Mouse (Mus musculus) intestine, embryonic 16.5 days (tissue): ENCODE results near the gene Prl6a1. TPM values are rescaled to one million over a fixed set of nuclear protein-coding genes. Genes with fewer than 3 reads are reported as not detected.

Experiments used
- ATAC-seq: fragments of 200-750 bp; cut with Nextera tagmentation; 2 replicates; pipeline ENCODE4 v1.8.0; 2017; ENCODE audit warnings: moderate TSS enrichment, moderate library complexity
- H3K27ac ChIP-seq: fragments of 300-500 bp; sonication (generic); 2 replicates; pipeline ENCODE4 v1.5.1; 2014; ENCODE audit warnings: mild to moderate bottlenecking, low read length
- H3K27me3 ChIP-seq: fragments of 300-500 bp; sonication (generic); replicated peaks from 2 replicates; pipeline ENCODE4 v1.6.1; 2014; ENCODE audit warnings: low read length, control low read depth, mixed read lengths; ENCODE audit not compliant: control insufficient read depth, insufficient read depth
- H3K36me3 ChIP-seq: fragments of 300-500 bp; sonication (generic); 2 replicates; pipeline ENCODE4 v1.6.1; 2014; ENCODE audit warnings: low read length, control low read depth; ENCODE audit not compliant: control insufficient read depth, insufficient read depth
- H3K4me1 ChIP-seq: fragments of 300-500 bp; sonication (generic); 2 replicates; pipeline ENCODE4 v1.6.1; 2014; ENCODE audit warnings: low read length, control low read depth, mixed read lengths; ENCODE audit not compliant: control insufficient read depth, insufficient read depth
- H3K4me2 ChIP-seq: fragments of 300-500 bp; sonication (generic); 2 replicates; pipeline ENCODE4 v1.6.1; 2014; ENCODE audit warnings: low read depth, low read length, control low read depth
- H3K4me3 ChIP-seq: fragments of 300-500 bp; sonication (generic); 2 replicates; pipeline ENCODE4 v1.5.1; 2014; ENCODE audit warnings: mild to moderate bottlenecking, low read length
- H3K9ac ChIP-seq: fragments of 300-500 bp; sonication (generic); 2 replicates; pipeline ENCODE4 v1.6.1; 2014; ENCODE audit warnings: low read depth, low read length
- H3K9me3 ChIP-seq: fragments of 300-500 bp; sonication (generic); 2 replicates; pipeline ENCODE4 v1.6.1; 2016; ENCODE audit warnings: low read length, control low read depth; ENCODE audit not compliant: control insufficient read depth
- WGBS: fragments of 180-500 bp; shearing (Covaris S2); extraction: QIAGEN DNeasy Blood & Tissue Kit; methylation state at CpG from one replicate; pipeline ENCODE4 v1.1.7; 2014; 5-methylcytosine and 5-hydroxymethylcytosine counted together
- polyA plus RNA-seq: library from polyadenylated mRNA; unstranded; fragments of >200 nt; fragmentation: Nextera tagmentation; extraction: Ambion mirVana; gene quantifications from 2 replicates; pipeline ENCODE4 v1.2.1, GENCODE M21; 2015

The Prl6a1 gene
- 0.21 and 1.1 TPM in 2 replicates for polyA plus RNA-seq

DNA sequence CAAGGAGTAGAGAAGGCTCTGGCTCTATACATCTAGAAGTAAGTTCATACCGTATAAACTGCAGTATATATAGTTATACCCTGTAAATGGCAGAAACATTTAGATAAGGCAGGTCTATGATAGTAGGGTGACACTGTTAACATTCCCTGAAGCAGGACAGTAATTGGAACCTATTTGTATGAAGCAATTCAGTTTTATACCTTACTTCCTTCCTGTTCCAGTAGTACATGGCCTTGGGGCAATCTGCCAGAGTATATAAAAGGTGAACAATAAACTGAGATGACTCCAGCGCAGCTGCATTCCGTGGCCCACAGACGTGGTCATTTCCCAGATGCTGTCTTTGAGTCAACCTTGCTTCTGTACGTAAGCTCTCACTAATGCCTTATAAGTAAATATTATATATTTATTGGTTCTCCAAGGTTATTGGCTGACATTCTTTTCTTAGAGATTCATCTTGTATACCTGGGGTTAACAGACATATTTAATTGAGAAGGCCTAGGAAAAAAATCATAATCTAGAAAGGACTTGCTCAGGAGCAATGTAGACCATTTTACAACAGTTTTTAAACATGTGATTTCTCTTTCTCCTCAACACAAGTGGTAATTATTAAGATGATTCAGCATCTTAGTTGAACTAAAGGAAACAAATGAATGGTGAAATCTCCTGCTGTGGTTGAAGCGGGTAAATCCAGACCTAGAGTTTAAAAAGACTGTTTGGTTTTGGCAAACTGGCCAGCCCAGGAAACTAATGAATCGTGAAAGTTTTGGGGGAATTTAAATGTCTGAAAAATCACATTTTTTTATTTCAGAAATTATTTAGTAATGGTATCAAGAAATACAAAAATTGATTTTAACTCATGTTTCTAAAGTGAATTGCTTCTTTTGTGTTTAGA lies at the start of gene Prl6a1:
Gene Prl6a1, plus strand, starts transcription at position 294 of the 892 bp plus-strand sequence.
- no peaks in the 10 kb centered on the region for H3K4me1 ChIP-seq
- H3K4me3 ChIP-seq = no peak within 1 kb of the TSS
- H3K27ac ChIP-seq = no peak within 1 kb of the TSS
- no peak within 1 kb of the TSS for H3K9ac ChIP-seq
- 63% methylated on average over 7 of the region's 7 CpGs for WGBS
- H3K27me3 ChIP-seq = no peaks in the 10 kb centered on the region
- no peaks in the 10 kb centered on the region for H3K36me3 ChIP-seq
- no peaks in the 10 kb centered on the region for H3K9me3 ChIP-seq
- ATAC-seq = peak; percentile 99
- no peak within 1 kb of the TSS for H3K4me2 ChIP-seq

DNA sequence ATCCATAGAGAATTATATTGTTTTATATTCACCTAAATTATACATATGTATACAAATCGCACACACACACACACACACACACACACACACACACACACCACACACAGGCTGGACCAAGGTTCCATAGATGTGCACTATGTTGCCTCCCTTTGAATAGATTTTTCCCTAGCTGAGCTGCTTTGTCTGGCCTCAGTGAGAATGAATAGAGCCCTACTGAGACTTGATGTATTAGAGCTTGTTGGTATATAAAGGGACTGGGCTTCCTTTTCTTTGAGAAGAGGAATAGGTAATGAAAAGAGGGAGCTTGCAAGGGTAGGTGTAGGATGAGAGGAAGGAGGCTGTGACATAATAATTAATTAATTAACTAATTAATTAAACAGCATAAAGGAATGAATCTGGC lies 22.6 kb downstream of the Prl6a1 start:
- H3K9me3 ChIP-seq = no peaks in the 10 kb centered on the region
- no peaks in the 10 kb centered on the region for H3K36me3 ChIP-seq
- ATAC-seq = no peak
- H3K27me3 ChIP-seq = no peaks in the 10 kb centered on the region
- H3K27ac ChIP-seq = no peak overlapping the region
- no peaks in the 10 kb centered on the region for H3K4me1 ChIP-seq
- H3K4me3 ChIP-seq = no peak overlapping the region
- 74% methylated on average over 1 of the region's 1 CpGs for WGBS
- no peak overlapping the region for H3K9ac ChIP-seq
- H3K4me2 ChIP-seq = no peak overlapping the region

DNA sequence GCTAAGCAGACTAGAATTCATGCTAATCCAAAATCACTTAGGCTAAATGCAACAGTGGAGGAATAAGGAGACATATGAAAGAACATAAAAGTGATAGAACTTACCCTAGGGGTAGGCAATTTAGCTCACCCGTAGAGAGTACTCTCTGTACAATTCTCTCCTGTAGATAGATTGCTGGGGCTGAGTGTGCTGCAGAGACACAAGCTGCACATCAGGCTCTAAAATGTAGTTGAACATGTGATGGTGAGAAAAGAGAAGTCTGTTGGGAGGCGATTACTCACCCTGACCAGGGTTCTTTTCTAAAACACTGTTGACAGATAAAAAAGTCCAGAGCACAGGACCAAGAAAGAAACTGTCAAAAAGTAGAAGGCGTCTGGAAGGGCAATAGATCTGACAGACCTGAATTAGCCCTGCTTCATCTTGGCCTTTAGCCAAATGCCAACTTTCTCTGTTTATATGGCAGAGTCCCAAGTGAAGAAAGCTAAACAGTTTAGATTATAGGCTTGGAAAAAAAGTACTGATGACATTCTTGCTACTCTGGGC lies 30.4 kb downstream of the Prl6a1 start:
- peak; percentile 46; the same call in 1 of the 2 replicates for ATAC-seq
- Histone ChIP-seq H3K4me2 (no peak overlapping the region), H3K27ac (no peak overlapping the region), H3K9ac (no peak overlapping the region), H3K27me3 (no peaks in the 10 kb centered on the region), H3K36me3 (no peaks in the 10 kb centered on the region), H3K9me3 (no peaks in the 10 kb centered on the region), H3K4me1 (no peaks in the 10 kb centered on the region), H3K4me3 (no peak overlapping the region)
- WGBS = 43% methylated on average over 3 of the region's 3 CpGs

DNA sequence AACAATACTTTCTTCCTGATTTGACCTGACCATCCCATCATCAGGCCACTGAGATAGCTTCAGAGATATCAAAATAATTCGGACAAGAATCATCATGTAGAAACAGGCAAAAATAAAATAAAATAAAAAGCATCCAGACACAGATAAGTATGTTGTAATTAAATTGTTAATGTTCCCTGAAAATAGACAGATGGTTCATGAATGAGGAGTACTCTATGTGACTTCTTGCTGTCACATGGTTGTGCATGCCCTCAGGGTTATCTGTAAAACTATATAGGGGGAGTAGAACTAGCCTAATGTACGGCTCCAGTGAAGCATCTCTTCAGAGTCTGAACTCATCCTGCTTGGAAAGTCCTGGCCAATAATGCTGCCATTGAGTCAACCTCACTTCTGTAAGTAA lies 32.9 kb downstream of the Prl6a1 start, which contains the start of gene Prl8a2:
Gene Prl8a2, plus strand, starts transcription at position 301 of the 400 bp plus-strand sequence.
- no peak for ATAC-seq
- H3K27ac ChIP-seq = no peak within 1 kb of the TSS
- no peaks in the 10 kb centered on the region for H3K9me3 ChIP-seq
- no peaks in the 10 kb centered on the region for H3K27me3 ChIP-seq
- H3K4me1 ChIP-seq = no peaks in the 10 kb centered on the region
- H3K4me3 ChIP-seq = no peak within 1 kb of the TSS
- no peaks in the 10 kb centered on the region for H3K36me3 ChIP-seq
- H3K4me2 ChIP-seq = no peak within 1 kb of the TSS
- WGBS = 81% methylated on average over 2 of the region's 2 CpGs
- H3K9ac ChIP-seq = no peak within 1 kb of the TSS

Other genes starting within 250 kb of the Prl6a1 start
- not detected in 2 replicates for gene Prl3d1, start 218.4 kb upstream of the Prl6a1 start, polyA plus RNA-seq
- gene Prl3d2, start 190.9 kb upstream of the Prl6a1 start, polyA plus RNA-seq = not detected in 2 replicates
- gene Prl3d3, start 155.8 kb upstream of the Prl6a1 start, polyA plus RNA-seq = not detected in 2 replicates
- gene Prl3c1, start 116.0 kb upstream of the Prl6a1 start, polyA plus RNA-seq = not detected in 2 replicates
- gene Prl3b1, start 70.8 kb upstream of the Prl6a1 start, polyA plus RNA-seq = not detected in 2 replicates
- gene Prl3a1, start 53.2 kb upstream of the Prl6a1 start, polyA plus RNA-seq = not detected in 2 replicates
- gene Prl8a2, start 33.0 kb downstream of the Prl6a1 start, polyA plus RNA-seq = not detected in 2 replicates
- gene Prl2b1, start 78.2 kb downstream of the Prl6a1 start, polyA plus RNA-seq = not detected in 2 replicates
- gene Prl8a6, start 126.1 kb downstream of the Prl6a1 start, polyA plus RNA-seq = not detected in 2 replicates
- not detected in 2 replicates for gene Prl8a8, start 200.6 kb downstream of the Prl6a1 start, polyA plus RNA-seq